Mouse (Mus musculus) heart, postnatal 0 days (tissue): ENCODE results near the gene Bcar3. TPM values are rescaled to one million over a fixed set of nuclear protein-coding genes. Genes with fewer than 3 reads are reported as not detected.
"Not testable (repeated sequence)": the region's sequence is repeated elsewhere in the genome, so short reads cannot be mapped to it uniquely, and the experiment has no call there.

Source experiments
- ATAC-seq: fragments of 200-750 bp; cut with Nextera tagmentation; 2 replicates; pipeline ENCODE4 v1.8.0; 2017; ENCODE audit warnings: low read depth, moderate number of reproducible peaks, moderate library complexity; ENCODE audit not compliant: insufficient read depth
- DNase-seq: peaks from one replicate; pipeline ENCODE4 v3.0.0-alpha.2; 2016; ENCODE audit warnings: low spot score
- H3K27ac ChIP-seq: fragments of 300-500 bp; sonication (generic); 2 replicates; pipeline ENCODE4 v1.5.1; 2014; ENCODE audit warnings: low read depth, mild to moderate bottlenecking
- H3K27me3 ChIP-seq: fragments of 300-500 bp; sonication (generic); 2 replicates; pipeline ENCODE4 v1.6.1; 2014; ENCODE audit warnings: low read length, mixed read lengths; ENCODE audit not compliant: control insufficient read depth, insufficient read depth
- H3K36me3 ChIP-seq: fragments of 300-500 bp; sonication (generic); replicated peaks from 2 replicates; pipeline ENCODE4 v1.6.1; 2014; ENCODE audit warnings: low read length, mixed read lengths; ENCODE audit not compliant: control insufficient read depth, insufficient read depth
- H3K4me1 ChIP-seq: fragments of 300-500 bp; sonication (generic); 2 replicates; pipeline ENCODE4 v1.6.1; 2014; ENCODE audit warnings: antibody characterized with exemption; ENCODE audit not compliant: control insufficient read depth, insufficient read depth
- H3K4me2 ChIP-seq: fragments of 300-500 bp; sonication (generic); 2 replicates; pipeline ENCODE4 v1.6.1; 2014; ENCODE audit warnings: low read depth, mild to moderate bottlenecking, low read length, moderate library complexity
- H3K4me3 ChIP-seq: fragments of 300-500 bp; sonication (generic); 2 replicates; pipeline ENCODE4 v1.5.1; 2014; ENCODE audit warnings: low read depth, low read length
- H3K9ac ChIP-seq: fragments of 300-500 bp; sonication (generic); replicated peaks from 2 replicates; pipeline ENCODE4 v1.6.1; 2014; ENCODE audit warnings: low read depth, low read length, mixed read lengths
- H3K9me3 ChIP-seq: fragments of 300-500 bp; sonication (generic); replicated peaks from 2 replicates; pipeline ENCODE4 v1.6.1; 2016; ENCODE audit warnings: low read length; ENCODE audit not compliant: control insufficient read depth
- CTCF ChIP-seq: IDR thresholded peaks from 2 replicates; pipeline ENCODE4 v1.5.1; 2016; ENCODE audit warnings: antibody characterized with exemption, control low read depth, low read depth
- EP300 ChIP-seq: IDR thresholded peaks from 2 replicates; pipeline ENCODE4 v1.6.1; 2016; ENCODE audit warnings: antibody characterized with exemption, low read depth
- WGBS: fragments of 180-500 bp; shearing (Covaris S2); extraction: QIAGEN DNeasy Blood & Tissue Kit; methylation state at CpG from one replicate; pipeline ENCODE4 v1.1.7; 2014; 5-methylcytosine and 5-hydroxymethylcytosine counted together
- polyA plus RNA-seq: library from polyadenylated mRNA; unstranded; fragments of >200 nt; fragmentation: Nextera tagmentation; extraction: Ambion mirVana; gene quantifications from 2 replicates; pipeline ENCODE4 v1.2.1, GENCODE M21; 2015
- total RNA-seq: library from RNA; depleted of rRNA; stranded (reverse); fragments of >200 nt; gene quantifications from 2 replicates; pipeline ENCODE4 v1.2.3, GENCODE M21; 2014; ENCODE audit warnings: low replicate concordance

Bcar3 gene
- total and polyA plus RNA-seq, 2 experiments from 2014 or later = 3.3 to 38.6 TPM

DNA sequence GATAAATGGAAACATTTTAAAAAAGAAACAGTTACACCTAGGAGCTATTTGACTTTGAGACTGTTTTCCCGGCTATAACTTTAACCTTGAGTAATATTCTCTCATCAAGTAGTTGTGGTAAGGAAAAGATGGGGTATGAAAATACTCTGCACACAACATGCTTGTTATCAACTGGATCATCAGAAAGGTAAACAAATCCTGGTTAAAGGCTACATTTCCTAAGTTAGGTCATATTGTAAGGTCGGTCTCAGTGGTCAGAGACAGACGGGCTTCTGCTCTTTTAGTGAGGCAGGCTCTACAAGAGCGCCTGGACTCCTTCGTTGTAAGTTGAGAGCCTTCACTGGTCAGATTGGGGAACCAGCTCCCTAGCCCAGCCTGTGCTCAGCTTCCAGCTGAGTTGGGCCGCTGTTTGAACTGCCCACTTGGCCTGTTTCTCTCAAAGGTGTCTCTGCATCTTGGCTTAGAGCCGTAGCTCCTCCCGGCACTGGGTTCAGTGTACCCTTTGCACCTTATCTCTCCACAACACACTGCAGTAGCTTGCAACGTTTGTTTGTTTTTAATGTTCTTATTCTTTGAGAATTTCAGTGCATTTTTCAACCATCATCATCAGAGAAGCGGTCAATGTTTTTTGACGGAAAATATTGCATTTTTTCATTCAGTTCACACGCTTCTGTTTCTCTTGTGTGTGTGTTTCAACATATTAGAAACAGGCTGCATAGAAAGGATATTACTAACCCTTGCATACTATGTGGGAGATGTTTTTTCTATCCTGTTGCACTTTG, 46.8 kb upstream of the Bcar3 start:
- no peaks in the 10 kb centered on the region for H3K27me3 ChIP-seq
- TF ChIP-seq EP300 (no peak), CTCF (no peak)
- peak overlapping the region; percentile 77 for H3K4me2 ChIP-seq
- H3K9ac ChIP-seq = peak overlapping the region; percentile 36; the same call in 1 of the 2 replicates
- H3K4me3 ChIP-seq = peak overlapping the region; percentile 92; the same call in 1 of the 2 replicates
- no peak overlapping the region for H3K27ac ChIP-seq
- peaks cover 17% of the 10 kb centered on the region for H3K4me1 ChIP-seq
- no peaks in the 10 kb centered on the region; the same call in 1 of the 2 replicates for H3K36me3 ChIP-seq
- ATAC-seq (no peak), DNase-seq (no peak)
- WGBS = 43% methylated on average over 12 of the region's 12 CpGs
- no peaks in the 10 kb centered on the region for H3K9me3 ChIP-seq

DNA sequence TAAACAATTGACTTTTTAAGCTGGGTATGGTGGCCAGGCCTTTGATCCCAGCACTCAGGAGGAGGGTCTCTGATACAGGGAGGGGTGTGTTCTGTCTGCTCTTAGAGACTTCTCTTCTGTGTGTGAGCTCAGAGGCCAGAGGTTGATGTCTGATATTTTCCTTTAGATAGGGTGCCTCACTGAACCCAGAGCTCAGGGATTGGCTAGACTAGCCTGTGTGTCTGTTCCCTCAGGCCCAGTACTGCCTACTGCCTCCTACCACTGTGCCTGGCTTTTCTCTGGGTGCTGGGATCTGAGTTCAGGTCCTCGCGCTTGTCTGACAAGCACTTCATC, 46.2 kb upstream of the Bcar3 start:
- ATAC-seq (no peak), DNase-seq (no peak)
- Histone ChIP-seq H3K27me3 (no peaks in the 10 kb centered on the region), H3K27ac (no peak overlapping the region), H3K9me3 (no peaks in the 10 kb centered on the region), H3K4me3 (no peak overlapping the region), H3K9ac (0 out of 2 replicates have a peak overlapping the region, but pooled peaks have one; percentile 14), H3K4me1 (peaks cover 17% of the 10 kb centered on the region), H3K4me2 (peak overlapping the region; percentile 77; the same call in 1 of the 2 replicates), H3K36me3 (no peaks in the 10 kb centered on the region; the same call in 1 of the 2 replicates)
- 91% methylated on average over 2 of the region's 2 CpGs for WGBS
- TF ChIP-seq EP300 (no peak), CTCF (no peak)

- no peak overlapping the region for H3K4me3 ChIP-seq
- no peaks in the 10 kb centered on the region for H3K9me3 ChIP-seq
- DNase-seq (no peak), ATAC-seq (no peak)
- H3K27ac ChIP-seq = no peak overlapping the region
- no peak for TF ChIP-seq CTCF
- TF ChIP-seq EP300 = no peak
- no peak overlapping the region for H3K9ac ChIP-seq
- H3K4me1 ChIP-seq = no peaks in the 10 kb centered on the region
- no peaks in the 10 kb centered on the region for H3K27me3 ChIP-seq
- WGBS = 44% methylated on average over 3 of the region's 3 CpGs
- H3K4me2 ChIP-seq = no peak overlapping the region
- no peaks in the 10 kb centered on the region; the same call in 1 of the 2 replicates for H3K36me3 ChIP-seq
These were observed 41.3 kb upstream of the Bcar3 start for GRCm38 (mm10) chr3:122252466-122253253.

GRCm38 (mm10) chr3:122254050-122254449, 39.9 kb upstream of the Bcar3 start:
- not testable (repeated sequence) for H3K9me3 ChIP-seq, H3K4me1 ChIP-seq, ATAC-seq, H3K4me3 ChIP-seq, H3K27ac ChIP-seq, H3K27me3 ChIP-seq, H3K9ac ChIP-seq, H3K4me2 ChIP-seq, H3K36me3 ChIP-seq, DNase-seq
- 64% methylated on average over 7 of the region's 7 CpGs for WGBS

GRCm38 (mm10) chr3:122269986-122270385, 23.9 kb upstream of the Bcar3 start:
- no peak for DNase-seq
- H3K27me3 ChIP-seq = no peaks in the 10 kb centered on the region
- H3K36me3 ChIP-seq = peaks cover 15% of the 10 kb centered on the region
- H3K9me3 ChIP-seq = no peaks in the 10 kb centered on the region
- no peak for ATAC-seq
- no peak for TF ChIP-seq CTCF
- TF ChIP-seq EP300 = no peak
- WGBS = 73% methylated on average over 5 of the region's 5 CpGs
- H3K4me1 ChIP-seq = 0 out of 2 replicates have a peak, but pooled peaks cover 2% of the 10 kb centered on the region
- no peak overlapping the region for H3K27ac ChIP-seq
- no peak overlapping the region for H3K4me3 ChIP-seq
- no peak overlapping the region for H3K9ac ChIP-seq
- H3K4me2 ChIP-seq = no peak overlapping the region

- not testable (repeated sequence) for H3K27me3 ChIP-seq, H3K9ac ChIP-seq, ATAC-seq, H3K4me1 ChIP-seq, H3K4me2 ChIP-seq, H3K4me3 ChIP-seq, H3K9me3 ChIP-seq, DNase-seq, H3K27ac ChIP-seq
- WGBS = 63% methylated on average over 1 of the region's 1 CpGs
- H3K36me3 ChIP-seq = peaks cover 24% of the 10 kb centered on the region
These were observed 21.4 kb upstream of the Bcar3 start for GRCm38 (mm10) chr3:122272565-122272964.
